Mouse (Mus musculus): Measurements from ENCODE around the gene Syne1.

Syne1 gene

GRCm38 (mm10) chr10:5551382-5551781 lies at the start of gene Syne1:
Syne1 (minus strand) TSS chr10:5551482.
- DNase-seq (ENCODE audit: low spot score in 2 of 2), result no peak

GRCm38 (mm10) chr10:5600123-5600522 lies 48.8 kb upstream of the Syne1 start:
- peak; percentile 19 to 28 for DNase-seq (ENCODE audit: low spot score in 2 of 2)

GRCm38 (mm10) chr10:5596559-5596958 lies 45.3 kb upstream of the Syne1 start:
- DNase-seq (ENCODE audit: low spot score in 2 of 2), result no peak

- no peak for DNase-seq (ENCODE audit: low spot score in 2 of 2)
These were observed 43.2 kb upstream of the Syne1 start for GRCm38 (mm10) chr10:5594457-5594856.

GRCm38 (mm10) chr10:5593464-5593863 lies 42.2 kb upstream of the Syne1 start, which contains the start of gene Myct1:
Myct1 (plus strand) TSS chr10:5593775.
- DNase-seq (ENCODE audit: low spot score in 2 of 2), result no peak

GRCm38 (mm10) chr10:5591996-5592395 lies 40.7 kb upstream of the Syne1 start:
- DNase-seq (ENCODE audit: low spot score in 2 of 2), result no peak

GRCm38 (mm10) chr10:5591061-5591460 lies 39.8 kb upstream of the Syne1 start:
- DNase-seq (ENCODE audit: low spot score in 2 of 2), result no peak

GRCm38 (mm10) chr10:5573328-5573727 lies 22.0 kb upstream of the Syne1 start:
- no peak for DNase-seq (ENCODE audit: low spot score in 2 of 2)

GRCm38 (mm10) chr10:5571332-5571731 lies 20.1 kb upstream of the Syne1 start:
- DNase-seq (ENCODE audit: low spot score in 2 of 2), result no peak

- DNase-seq (ENCODE audit: low spot score in 2 of 2), result no peak
These were observed 18.8 kb upstream of the Syne1 start for GRCm38 (mm10) chr10:5570059-5570458.

- no peak for DNase-seq (ENCODE audit: low spot score in 2 of 2)
These were observed 17.7 kb upstream of the Syne1 start for GRCm38 (mm10) chr10:5568991-5569390.

- no peak for DNase-seq (ENCODE audit: low spot score in 2 of 2)
These were observed 10.4 kb upstream of the Syne1 start for GRCm38 (mm10) chr10:5561706-5562105.

- DNase-seq (ENCODE audit: low spot score in 2 of 2), result no peak
These were observed 9.2 kb upstream of the Syne1 start for GRCm38 (mm10) chr10:5560526-5560925.

- no peak for DNase-seq (ENCODE audit: low spot score in 2 of 2)
These were observed 7.5 kb upstream of the Syne1 start for GRCm38 (mm10) chr10:5558808-5559207.

- DNase-seq (ENCODE audit: low spot score in 2 of 2), result peak in 1 of 2 experiments; percentile 12
These were observed 3.7 kb upstream of the Syne1 start for GRCm38 (mm10) chr10:5554941-5555340.

- DNase-seq (ENCODE audit: low spot score in 2 of 2), result peak in 1 of 2 experiments; percentile 28
These were observed 887 bp downstream of the Syne1 start for GRCm38 (mm10) chr10:5550168-5551021.

GRCm38 (mm10) chr10:5549871-5550167 lies 1.5 kb downstream of the Syne1 start:
- DNase-seq (ENCODE audit: low spot score in 2 of 2), result no peak

- no peak for DNase-seq (ENCODE audit: low spot score in 2 of 2)
These were observed 2.6 kb downstream of the Syne1 start for GRCm38 (mm10) chr10:5548651-5549050.

- DNase-seq (ENCODE audit: low spot score in 2 of 2), result no peak
These were observed 3.5 kb downstream of the Syne1 start for GRCm38 (mm10) chr10:5547769-5548168.

GRCm38 (mm10) chr10:5546428-5546827 lies 4.9 kb downstream of the Syne1 start:
- DNase-seq (ENCODE audit: low spot score in 2 of 2), result no peak

- no peak for DNase-seq (ENCODE audit: low spot score in 2 of 2)
These were observed 23.0 kb downstream of the Syne1 start for GRCm38 (mm10) chr10:5528284-5528683.

- no peak for DNase-seq (ENCODE audit: low spot score in 2 of 2)
These were observed 23.6 kb downstream of the Syne1 start for GRCm38 (mm10) chr10:5527634-5528033.

- no peak for DNase-seq (ENCODE audit: low spot score in 2 of 2)
These were observed 28.4 kb downstream of the Syne1 start for GRCm38 (mm10) chr10:5522904-5523303.

- no peak for DNase-seq (ENCODE audit: low spot score in 2 of 2)
These were observed 29.0 kb downstream of the Syne1 start for GRCm38 (mm10) chr10:5522276-5522675.
